Mouse (Mus musculus) embryonic fibroblast, embryonic 13.5 days (primary cell): Measurements from ENCODE around the gene Alkbh1.

ENCODE experiments used
- CTCF ChIP-seq: IDR thresholded peaks from 2 replicates; pipeline ENCODE4 v1.5.1; 2011; ENCODE audit warnings: mild to moderate bottlenecking, control low read depth, low read length, moderate library complexity, borderline replicate concordance; ENCODE audit not compliant: insufficient read depth
- POLR2A ChIP-seq: IDR thresholded peaks from 2 replicates; pipeline ENCODE4 v1.6.1; 2011; ENCODE audit warnings: low read depth, mild to moderate bottlenecking, control low read depth, low read length, moderate library complexity

- TF ChIP-seq POLR2A: peak; percentile 89
- TF ChIP-seq CTCF: no peak
Observed at GRCm38 (mm10) chr12:87471964-87472786, 28.4 kb upstream of the Alkbh1 start, which contains the start of gene Snw1.
